Mouse (Mus musculus) gastrocnemius, postnatal 25 days (tissue): Measurements from ENCODE around the gene Gramd1c. TPM values are rescaled to one million over a fixed set of nuclear protein-coding genes. Genes with fewer than 3 reads are reported as not detected.

ENCODE experiments used
- DNase-seq: peaks from one replicate; pipeline ENCODE4 v3.0.0; 2022
- total RNA-seq, 2 experiments: library from RNA; stranded (reverse); gene quantifications; 1 replicate in 1 of 2; 2 replicates in 1 of 2; pipeline ENCODE4 v1.2.3; 2021

The Gramd1c gene
- total RNA-seq, 2 experiments from 2014 or later: 0.28 to 0.29 TPM

- no peak for DNase-seq
Measured at GRCm38 (mm10) chr16:44018372-44018771, 44.8 kb downstream of the Gramd1c start.

- no peak for DNase-seq
Measured at GRCm38 (mm10) chr16:44017707-44018106, 45.4 kb downstream of the Gramd1c start.

- DNase-seq: no peak
Measured at GRCm38 (mm10) chr16:44016164-44016563, 47.0 kb downstream of the Gramd1c start.

DNA sequence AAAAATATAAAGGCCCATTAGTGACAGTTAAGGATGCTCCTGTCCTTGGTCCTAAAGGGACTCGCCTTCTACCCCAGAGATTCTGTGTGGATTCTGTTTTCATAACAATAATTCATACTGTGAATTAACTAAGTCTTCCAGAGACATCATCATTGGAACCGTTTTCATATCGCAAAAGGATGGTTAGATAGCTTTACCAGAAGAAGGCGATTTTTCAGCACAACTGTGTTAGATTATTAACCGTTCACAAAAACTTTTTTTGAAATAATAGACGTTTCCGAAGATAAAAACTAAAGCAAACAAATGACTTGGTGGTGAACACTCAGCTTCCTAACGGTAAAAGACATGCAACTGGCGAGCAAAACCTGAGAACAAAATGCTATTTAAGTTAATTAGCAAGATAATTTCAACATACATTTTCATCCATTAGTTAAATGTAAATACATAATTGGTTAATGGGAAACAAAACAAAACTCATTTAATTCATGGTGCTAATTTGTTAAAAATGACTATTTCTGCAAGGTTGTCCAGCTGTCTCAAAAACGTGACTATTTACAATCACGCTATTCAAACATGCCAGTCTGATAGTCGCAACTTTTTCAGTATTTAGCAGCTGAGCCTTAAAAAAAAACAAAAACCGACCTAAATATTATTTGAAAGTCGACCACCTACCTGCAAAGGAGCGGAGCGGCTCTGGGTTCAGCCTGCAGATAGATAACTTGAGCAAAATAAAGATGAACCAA, 47.6 kb downstream of the Gramd1c start:
- no peak for DNase-seq

- DNase-seq: no peak
Measured at GRCm38 (mm10) chr16:44011010-44011409, 52.1 kb downstream of the Gramd1c start.

DNA sequence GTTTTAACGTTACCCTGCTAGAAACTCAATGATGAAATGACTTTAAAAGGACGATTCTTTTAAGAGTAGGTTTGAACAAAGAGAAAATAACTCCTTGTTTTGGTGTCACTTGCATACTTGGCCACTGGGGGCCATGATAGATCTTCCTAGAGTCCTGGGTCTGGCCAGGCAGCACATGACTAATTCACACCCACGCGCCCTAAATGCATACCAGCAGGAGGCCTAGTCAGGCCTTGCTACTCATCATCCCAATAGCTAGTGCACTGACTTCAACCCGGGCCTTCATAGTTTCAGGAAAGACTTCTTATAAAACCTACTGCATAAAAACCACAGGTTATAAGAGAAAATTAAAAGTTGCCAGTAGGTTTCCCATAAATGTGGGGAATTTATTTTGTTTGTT, 61.1 kb downstream of the Gramd1c start:
- DNase-seq: no peak

- no peak for DNase-seq
Measured at GRCm38 (mm10) chr16:43999541-43999940, 63.6 kb downstream of the Gramd1c start.

GRCm38 (mm10) chr16:43999111-43999510, 64.0 kb downstream of the Gramd1c start:
- no peak for DNase-seq

DNA sequence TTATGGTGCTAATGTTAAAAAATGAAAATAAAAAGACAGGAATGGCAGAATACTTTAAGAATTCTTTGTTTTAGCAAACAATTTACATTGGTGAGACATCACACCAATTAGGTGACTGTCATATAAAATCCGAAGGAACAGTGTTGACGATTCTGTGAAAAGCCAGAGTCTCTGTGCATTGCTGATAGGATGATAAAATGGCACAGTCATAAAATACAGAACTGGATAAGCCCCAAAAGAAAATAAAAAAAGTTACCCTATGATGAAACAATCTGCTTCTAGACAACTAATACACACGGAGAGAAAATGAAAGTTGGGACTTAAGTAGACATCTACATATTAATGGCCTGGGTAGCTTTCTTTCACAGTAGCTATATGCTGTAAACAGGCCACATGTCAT, 68.5 kb downstream of the Gramd1c start:
- no peak for DNase-seq

DNA sequence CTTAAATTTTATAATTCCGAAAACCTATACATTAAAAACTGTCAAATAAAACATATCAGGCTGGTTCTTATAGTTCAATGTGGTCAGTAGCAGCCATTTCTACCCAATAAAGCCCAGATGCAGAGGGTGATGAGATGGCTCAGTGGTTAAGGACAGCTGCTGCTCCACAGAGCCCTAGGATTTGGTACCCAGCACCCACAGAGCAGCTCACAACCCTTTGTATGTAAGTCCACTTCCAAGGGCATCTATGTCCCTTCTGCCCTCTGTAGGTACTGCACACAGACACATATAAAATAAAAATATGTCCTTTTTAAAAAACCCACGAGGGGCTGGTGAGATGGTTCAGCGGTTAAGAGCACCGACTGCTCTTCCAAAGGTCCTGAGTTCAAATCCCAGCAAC, 76.8 kb downstream of the Gramd1c start:
- no peak for DNase-seq

DNA sequence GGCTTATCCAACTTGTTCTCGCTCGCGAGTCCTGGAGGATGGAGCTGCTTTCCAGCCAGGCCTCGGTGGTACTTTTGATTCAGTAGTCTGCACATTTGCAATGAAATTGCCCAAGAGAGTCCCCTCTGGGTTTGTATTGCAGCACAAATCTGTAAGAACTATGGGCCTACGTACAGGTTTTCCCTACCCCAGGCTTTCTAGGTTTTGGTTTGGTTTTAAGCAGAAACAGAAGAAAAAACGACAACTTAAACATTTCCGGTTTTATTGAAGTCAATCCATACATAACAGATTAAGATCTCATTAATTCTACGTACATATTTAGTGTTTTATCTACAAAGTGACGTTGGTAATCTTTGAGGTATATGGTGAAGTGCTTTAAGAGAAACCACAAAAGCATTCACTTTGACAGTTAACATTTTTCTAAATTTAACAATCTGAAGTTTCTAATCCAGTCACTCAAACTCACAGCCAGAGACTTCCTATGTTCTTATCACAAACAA, 83.0 kb downstream of the Gramd1c start:
- DNase-seq: no peak

GRCm38 (mm10) chr16:43979328-43980109, 83.6 kb downstream of the Gramd1c start, which contains the start of gene Zdhhc23:
TSS of gene Zdhhc23 (minus strand) at chr16:43979791.
- no peak for DNase-seq

GRCm38 (mm10) chr16:43979010-43979327, 84.2 kb downstream of the Gramd1c start:
- DNase-seq: no peak

- DNase-seq: peak; percentile 48
Measured at GRCm38 (mm10) chr16:43973606-43974220, 89.4 kb downstream of the Gramd1c start.

GRCm38 (mm10) chr16:43973147-43973546, 90.0 kb downstream of the Gramd1c start:
- no peak for DNase-seq

GRCm38 (mm10) chr16:43972391-43972790, 90.8 kb downstream of the Gramd1c start:
- no peak for DNase-seq

DNA sequence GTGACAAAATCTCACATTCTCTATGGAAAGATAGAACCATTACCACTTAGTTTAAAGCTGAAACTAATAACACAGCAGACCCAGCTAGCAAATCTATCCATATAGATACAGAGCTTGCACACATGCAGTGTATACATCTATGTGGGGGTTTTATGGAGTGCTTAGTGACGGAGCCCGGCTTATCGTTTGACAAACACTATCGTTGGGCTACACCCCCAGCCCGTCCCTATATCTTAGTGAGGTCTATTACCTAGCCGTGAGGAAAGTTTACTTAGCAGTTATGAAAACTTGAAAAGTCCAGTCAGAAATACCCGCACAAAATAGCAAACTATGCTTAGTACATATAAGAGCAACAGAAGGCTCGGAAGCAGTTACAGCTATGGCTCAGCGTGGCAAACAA, 91.4 kb downstream of the Gramd1c start:
- DNase-seq: no peak

DNA sequence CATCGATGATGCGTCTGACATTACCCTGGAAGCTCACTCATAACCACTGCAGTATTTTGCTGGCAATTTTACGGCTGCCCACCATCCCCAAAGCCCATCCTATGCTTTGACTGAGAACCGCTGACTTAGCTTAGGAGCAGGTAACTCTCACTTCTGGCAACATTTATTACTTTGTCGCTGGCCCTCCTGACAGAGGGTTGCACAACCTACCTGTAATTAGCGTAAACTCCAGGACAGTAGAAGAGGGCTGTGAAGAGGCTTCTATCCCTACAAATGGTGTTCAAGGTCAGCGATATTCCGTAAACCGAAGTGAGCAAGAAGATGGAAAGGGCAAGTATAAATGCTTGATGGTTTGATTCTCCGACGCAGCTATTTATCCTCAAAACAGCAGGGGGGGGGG, 92.0 kb downstream of the Gramd1c start:
- no peak for DNase-seq

DNA sequence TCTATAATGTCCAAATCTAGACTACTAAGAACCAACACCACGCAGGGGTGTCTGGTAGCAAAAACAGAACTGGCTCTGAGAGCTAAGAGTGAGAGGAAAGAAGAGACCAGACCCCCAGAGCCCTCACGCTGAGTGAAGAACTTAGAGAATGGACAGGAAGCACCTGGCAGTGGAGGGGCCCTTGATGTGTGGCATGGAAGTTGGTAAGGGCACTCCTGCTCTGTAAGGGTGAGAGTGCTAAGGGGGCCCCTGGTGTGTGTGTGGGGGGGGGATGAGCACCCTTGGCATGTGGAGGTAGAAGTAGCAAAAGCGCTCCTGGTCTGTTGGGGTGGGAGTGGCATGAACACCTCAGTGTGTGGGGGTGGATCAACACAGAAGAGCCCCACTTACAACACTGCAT, 92.7 kb downstream of the Gramd1c start:
- no peak for DNase-seq

- DNase-seq: no peak
Measured at GRCm38 (mm10) chr16:43965781-43966389, 97.3 kb downstream of the Gramd1c start.

GRCm38 (mm10) chr16:43963780-43964179, 99.4 kb downstream of the Gramd1c start:
- no peak for DNase-seq

GRCm38 (mm10) chr16:43963291-43963690, 99.9 kb downstream of the Gramd1c start:
- DNase-seq: no peak

DNA sequence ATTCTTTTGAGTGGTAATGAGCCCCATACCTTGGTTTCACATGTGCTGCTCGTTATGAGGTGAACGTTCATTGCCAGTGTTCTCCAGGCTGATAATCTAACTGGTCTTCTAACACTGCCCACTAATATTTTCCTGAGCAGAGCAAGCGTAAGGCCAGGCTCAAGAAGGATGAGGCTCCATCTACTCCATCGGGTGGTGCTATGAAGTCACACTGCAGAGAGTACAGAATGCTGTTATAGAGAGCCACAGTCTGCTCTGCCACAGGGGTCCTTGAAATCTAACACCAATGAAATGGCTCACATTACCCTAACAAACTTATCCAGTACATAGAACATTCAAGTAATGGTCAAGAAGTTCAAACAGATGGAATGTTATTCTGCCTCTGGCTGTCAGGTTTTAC, 105.1 kb downstream of the Gramd1c start:
- DNase-seq: no peak
